Mouse (Mus musculus): ENCODE measurements around the gene Arrdc3. TPM values are rescaled to one million over a fixed set of nuclear protein-coding genes. Genes with fewer than 3 reads are reported as not detected.
"Not testable (repeated sequence)": the region's sequence is repeated elsewhere in the genome, so short reads cannot be mapped to it uniquely, and the experiment has no call there.

The Arrdc3 gene
- polyA plus RNA-seq, 1 experiment from 2014 or later, result 52.7 TPM

DNA sequence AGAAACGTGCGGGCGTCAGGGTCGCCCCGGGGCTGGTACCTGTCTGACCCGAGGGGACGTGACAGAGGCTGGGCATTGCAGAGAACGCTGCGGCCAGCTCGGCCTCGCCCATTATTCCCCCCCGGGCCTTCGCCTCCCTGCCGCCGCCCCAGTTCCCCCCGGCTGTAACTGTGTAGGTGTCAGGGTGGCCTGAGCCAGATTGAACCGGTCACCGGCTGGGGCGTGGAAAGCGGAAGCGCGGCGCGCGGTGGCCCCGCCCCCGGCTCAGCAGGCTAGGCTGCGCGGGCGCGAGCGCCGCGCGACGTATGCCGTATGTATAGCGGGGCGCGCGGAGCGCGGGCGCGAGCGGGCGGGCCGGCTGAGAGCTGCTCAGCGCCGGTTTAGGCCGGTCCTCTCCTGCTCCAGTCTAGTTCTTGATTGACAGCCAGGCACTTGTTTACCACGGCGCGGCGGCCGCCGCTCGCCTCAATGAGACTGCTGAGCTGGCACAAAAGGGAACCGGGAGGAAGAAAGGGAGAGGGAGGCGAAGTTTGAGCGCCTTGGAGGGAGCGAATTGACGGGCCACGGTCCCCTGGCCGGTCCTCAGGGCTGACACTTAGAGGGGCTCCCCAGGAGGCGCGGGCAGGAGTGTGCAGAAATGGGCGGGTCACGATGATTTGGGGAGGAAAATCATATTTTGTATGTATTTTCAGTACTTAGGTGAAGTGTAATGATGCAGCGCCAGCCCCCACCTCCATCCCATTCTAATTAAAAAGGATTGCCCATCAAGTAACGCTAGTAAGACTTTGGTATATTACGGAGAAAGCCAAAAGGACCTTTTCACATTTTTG, 2.9 kb downstream of the Arrdc3 start:
- Histone ChIP-seq H3K36me3 (peaks cover 20% of the 10 kb centered on the region), H3K27me3 (no peaks in the 10 kb centered on the region), H3K4me2 (peak overlapping the region; percentile 52), H3K9me3 (no peaks in the 10 kb centered on the region), H3K9ac (peak overlapping the region; percentile 100), H3K4me1 (0 out of 2 replicates have a peak, but pooled peaks cover 6% of the 10 kb centered on the region), H3K4me3 (peak overlapping the region; percentile 88), H3K27ac (peak overlapping the region; percentile 100)
- peak; percentile 93 for ATAC-seq (ENCODE audit: insufficient number of reproducible peaks, low FRiP score, low TSS enrichment, low read depth)
- WGBS, result under 1% methylated on average over 70 of the region's 72 CpGs

- WGBS, result 12% methylated on average over 6 of the region's 6 CpGs
- 0 out of 2 replicates have a peak, but pooled peaks cover 6% of the 10 kb centered on the region for H3K4me1 ChIP-seq
- H3K9ac ChIP-seq, result peak overlapping the region; percentile 100
- peak overlapping the region; percentile 100 for H3K27ac ChIP-seq
- no peak for ATAC-seq (ENCODE audit: insufficient number of reproducible peaks, low FRiP score, low TSS enrichment, low read depth)
- H3K36me3 ChIP-seq, result peaks cover 24% of the 10 kb centered on the region
- no peaks in the 10 kb centered on the region for H3K9me3 ChIP-seq
- no peaks in the 10 kb centered on the region for H3K27me3 ChIP-seq
- H3K4me2 ChIP-seq, result peak overlapping the region; percentile 52
- peak overlapping the region; percentile 88 for H3K4me3 ChIP-seq
Measured at GRCm38 (mm10) chr13:80886664-80887210, 3.6 kb downstream of the Arrdc3 start.

GRCm38 (mm10) chr13:80887842-80888241, 4.7 kb downstream of the Arrdc3 start:
- Histone ChIP-seq H3K4me1 (0 out of 2 replicates have a peak, but pooled peaks cover 2% of the 10 kb centered on the region), H3K27me3 (no peaks in the 10 kb centered on the region), H3K4me3 (no peak overlapping the region), H3K9me3 (no peaks in the 10 kb centered on the region), H3K9ac (no peak overlapping the region), H3K27ac (no peak overlapping the region), H3K4me2 (no peak overlapping the region), H3K36me3 (peaks cover 30% of the 10 kb centered on the region)
- no peak for ATAC-seq (ENCODE audit: insufficient number of reproducible peaks, low FRiP score, low TSS enrichment, low read depth)
- 68% methylated on average over 2 of the region's 2 CpGs for WGBS

GRCm38 (mm10) chr13:80894928-80895327, 11.7 kb downstream of the Arrdc3 start:
- not testable (repeated sequence) for H3K9ac ChIP-seq; H3K9me3 ChIP-seq; ATAC-seq (ENCODE audit: insufficient number of reproducible peaks, low FRiP score, low TSS enrichment, low read depth); H3K4me2 ChIP-seq; H3K27me3 ChIP-seq; H3K4me1 ChIP-seq; H3K4me3 ChIP-seq; H3K27ac ChIP-seq
- H3K36me3 ChIP-seq, result peaks cover 42% of the 10 kb centered on the region
- WGBS, result 90% methylated on average over 3 of the region's 3 CpGs

DNA sequence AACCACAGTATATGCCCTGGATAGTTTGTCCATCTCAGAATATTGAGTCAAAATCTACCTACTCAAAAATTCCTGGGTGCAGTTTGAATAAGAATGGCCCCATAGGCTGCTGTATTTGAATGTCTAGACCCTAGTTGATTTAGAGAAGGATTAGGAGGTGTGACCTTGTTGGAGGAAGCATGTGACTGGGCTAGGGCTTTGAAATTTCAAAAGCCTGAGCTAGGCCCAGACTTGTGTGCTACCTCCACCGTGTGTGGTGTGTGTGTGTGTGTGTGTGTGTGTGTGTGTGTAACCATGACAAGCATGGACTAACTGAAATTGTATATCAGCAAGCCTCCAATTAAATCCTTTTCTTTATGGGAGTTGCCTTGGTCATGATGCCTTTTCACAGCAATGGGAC, 14.2 kb downstream of the Arrdc3 start:
- no peak for ATAC-seq (ENCODE audit: insufficient number of reproducible peaks, low FRiP score, low TSS enrichment, low read depth)
- Histone ChIP-seq H3K36me3 (peaks cover 23% of the 10 kb centered on the region), H3K9me3 (no peaks in the 10 kb centered on the region), H3K9ac (no peak overlapping the region), H3K4me3 (no peak overlapping the region), H3K4me2 (no peak overlapping the region), H3K27ac (no peak overlapping the region), H3K27me3 (no peaks in the 10 kb centered on the region), H3K4me1 (no peaks in the 10 kb centered on the region)
- WGBS, result 65% methylated on average over 1 of the region's 1 CpGs

GRCm38 (mm10) chr13:80898095-80898494, 14.9 kb downstream of the Arrdc3 start:
- Histone ChIP-seq H3K4me3 (no peak overlapping the region), H3K9ac (no peak overlapping the region), H3K4me1 (no peaks in the 10 kb centered on the region), H3K27ac (no peak overlapping the region), H3K9me3 (no peaks in the 10 kb centered on the region), H3K27me3 (no peaks in the 10 kb centered on the region), H3K4me2 (no peak overlapping the region), H3K36me3 (peaks cover 18% of the 10 kb centered on the region)
- 88% methylated on average over 4 of the region's 4 CpGs for WGBS
- ATAC-seq (ENCODE audit: insufficient number of reproducible peaks, low FRiP score, low TSS enrichment, low read depth), result no peak

GRCm38 (mm10) chr13:80899435-80900029, 16.3 kb downstream of the Arrdc3 start:
- no peak for ATAC-seq (ENCODE audit: insufficient number of reproducible peaks, low FRiP score, low TSS enrichment, low read depth)
- Histone ChIP-seq H3K9me3 (no peaks in the 10 kb centered on the region), H3K4me1 (no peaks in the 10 kb centered on the region), H3K4me2 (no peak overlapping the region), H3K27me3 (no peaks in the 10 kb centered on the region), H3K36me3 (peaks cover 4% of the 10 kb centered on the region; the same call in 1 of the 2 replicates), H3K9ac (no peak overlapping the region), H3K27ac (no peak overlapping the region), H3K4me3 (no peak overlapping the region)
- 91% methylated on average over 2 of the region's 2 CpGs for WGBS

GRCm38 (mm10) chr13:80901432-80901831, 18.2 kb downstream of the Arrdc3 start:
- WGBS, result 80% methylated on average over 4 of the region's 4 CpGs
- H3K4me2 ChIP-seq, result no peak overlapping the region
- H3K4me1 ChIP-seq, result no peaks in the 10 kb centered on the region
- H3K9ac ChIP-seq, result no peak overlapping the region
- H3K9me3 ChIP-seq, result no peaks in the 10 kb centered on the region
- no peak for ATAC-seq (ENCODE audit: insufficient number of reproducible peaks, low FRiP score, low TSS enrichment, low read depth)
- no peak overlapping the region for H3K27ac ChIP-seq
- H3K27me3 ChIP-seq, result no peaks in the 10 kb centered on the region
- peaks cover 4% of the 10 kb centered on the region; the same call in 1 of the 2 replicates for H3K36me3 ChIP-seq
- H3K4me3 ChIP-seq, result no peak overlapping the region

DNA sequence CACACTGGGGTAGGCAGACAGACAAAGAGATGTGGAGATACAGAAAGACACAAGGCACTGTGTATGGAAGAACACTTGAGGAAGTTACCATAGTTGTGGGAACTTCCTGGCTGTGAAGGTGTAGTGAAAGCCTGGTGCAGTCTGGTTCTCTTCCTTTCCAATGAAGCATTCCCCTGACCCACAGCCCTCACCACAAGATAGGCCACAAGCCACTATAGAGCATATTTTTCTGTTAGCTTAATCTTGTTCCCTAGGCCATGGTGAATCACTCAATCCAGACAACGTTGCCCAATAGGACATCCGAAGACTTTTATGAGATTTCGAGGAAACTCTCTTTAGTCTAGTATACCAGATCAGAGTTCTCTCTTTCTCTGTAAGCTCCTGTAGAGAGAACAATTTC, 19.6 kb downstream of the Arrdc3 start:
- Histone ChIP-seq H3K9me3 (no peaks in the 10 kb centered on the region), H3K27ac (no peak overlapping the region), H3K27me3 (no peaks in the 10 kb centered on the region), H3K4me2 (no peak overlapping the region), H3K4me1 (no peaks in the 10 kb centered on the region), H3K4me3 (no peak overlapping the region), H3K9ac (no peak overlapping the region), H3K36me3 (peaks cover 4% of the 10 kb centered on the region; the same call in 1 of the 2 replicates)
- WGBS, result 78% methylated on average over 3 of the region's 3 CpGs
- ATAC-seq (ENCODE audit: insufficient number of reproducible peaks, low FRiP score, low TSS enrichment, low read depth), result no peak

- no peaks in the 10 kb centered on the region for H3K9me3 ChIP-seq
- no peaks in the 10 kb centered on the region for H3K4me1 ChIP-seq
- no peaks in the 10 kb centered on the region for H3K36me3 ChIP-seq
- H3K4me3 ChIP-seq, result no peak overlapping the region
- no peak overlapping the region for H3K4me2 ChIP-seq
- no peaks in the 10 kb centered on the region for H3K27me3 ChIP-seq
- H3K27ac ChIP-seq, result no peak overlapping the region
- no peak overlapping the region for H3K9ac ChIP-seq
- no peak for ATAC-seq (ENCODE audit: insufficient number of reproducible peaks, low FRiP score, low TSS enrichment, low read depth)
Measured at GRCm38 (mm10) chr13:80913361-80913760, 30.2 kb downstream of the Arrdc3 start.

- H3K27me3 ChIP-seq, result no peaks in the 10 kb centered on the region
- 80% methylated on average over 6 of the region's 6 CpGs for WGBS
- H3K4me2 ChIP-seq, result no peak overlapping the region
- no peak overlapping the region for H3K27ac ChIP-seq
- H3K36me3 ChIP-seq, result no peaks in the 10 kb centered on the region
- H3K4me3 ChIP-seq, result no peak overlapping the region
- H3K9ac ChIP-seq, result no peak overlapping the region
- no peak for ATAC-seq (ENCODE audit: insufficient number of reproducible peaks, low FRiP score, low TSS enrichment, low read depth)
- no peaks in the 10 kb centered on the region for H3K9me3 ChIP-seq
- H3K4me1 ChIP-seq, result no peaks in the 10 kb centered on the region
Measured at GRCm38 (mm10) chr13:80920939-80921338, 37.8 kb downstream of the Arrdc3 start.

Measured in limb, embryonic 15.5 days (tissue).